Comparison of ENCODE assay signal across 9 mouse cellular contexts in the genomic region with DNA sequence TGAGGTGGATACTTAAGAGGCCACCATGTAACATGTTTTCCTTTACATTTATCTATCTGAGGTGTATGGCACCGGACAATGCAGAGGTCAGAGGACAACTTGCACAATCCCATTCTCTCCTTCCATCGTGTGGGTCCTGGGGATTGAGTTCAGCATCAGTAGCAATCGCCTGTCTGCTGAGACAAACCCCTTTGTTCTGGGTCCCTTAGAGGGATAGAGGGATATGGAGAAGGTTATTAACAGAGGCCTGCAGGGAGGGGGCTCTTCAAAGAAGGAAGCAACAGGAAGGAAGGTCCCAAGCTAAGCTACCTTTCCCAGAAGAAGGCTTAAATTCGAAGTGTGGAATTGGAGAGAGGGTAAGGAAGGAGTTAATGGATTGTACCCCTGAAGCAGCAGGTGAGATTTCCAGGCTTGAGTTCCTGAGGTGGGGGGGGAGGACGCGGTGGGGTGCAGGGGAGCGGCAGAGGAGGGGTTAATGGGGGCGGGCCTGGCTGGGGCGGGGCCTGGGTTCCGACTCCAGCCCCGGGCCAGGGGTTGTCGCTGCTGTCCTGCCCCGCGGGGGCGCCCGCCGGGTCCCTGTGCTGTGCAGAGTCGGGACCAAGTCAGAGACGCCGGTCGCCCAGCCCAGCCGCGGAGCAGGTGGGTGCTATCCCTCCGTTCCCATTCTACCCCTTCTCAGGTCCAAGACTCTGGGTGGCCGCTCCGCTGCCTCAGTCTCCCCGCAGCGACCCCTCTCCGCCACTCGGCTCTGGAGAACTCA. TPM values are rescaled to one million over a fixed set of nuclear protein-coding genes. Genes with fewer than 3 reads are reported as not detected.
DNase-seq lines count a peak whose midpoint lies in the region; ATAC-seq lines count a peak whose summit lies in the region.
"Had no signal": no experiment of that assay in that cellular context is flagged by ENCODE, and none has a peak within 500 bp of the region (broad histone marks: within the 10 kb centered on the region; RNA-seq: fewer than 3 reads in every experiment).

Gpr4 (plus strand) TSS at position 543 of the 760 bp plus-strand sequence.

- H3K9me3 ChIP-seq in forebrain, embryonic 13.5 days (replicated peaks), result peaks cover 4% of the 10 kb centered on the region; the same call in 1 of the 2 replicates
- H3K9me3 ChIP-seq in hindbrain, embryonic 14.5 days (ENCODE audit: control insufficient read depth, low read length), result no peaks in the 10 kb centered on the region
- H3K9me3 ChIP-seq in liver, embryonic 16.5 days (replicated peaks; ENCODE audit: control insufficient read depth, low read length), result no peaks in the 10 kb centered on the region
- H3K9me3 ChIP-seq in neural tube, embryonic 15.5 days (replicated peaks), result no peaks in the 10 kb centered on the region

- H3K36me3 ChIP-seq in forebrain, embryonic 13.5 days (ENCODE audit: poor library complexity, severe bottlenecking), result no peaks in the 10 kb centered on the region
- H3K36me3 ChIP-seq in hindbrain, embryonic 14.5 days (replicated peaks; ENCODE audit: control insufficient read depth, insufficient read depth), result no peaks in the 10 kb centered on the region
- H3K36me3 ChIP-seq in liver, embryonic 16.5 days (ENCODE audit: control insufficient read depth, insufficient read depth), result no peaks in the 10 kb centered on the region
- H3K36me3 ChIP-seq in neural tube, embryonic 15.5 days, result no peaks in the 10 kb centered on the region

- H3K9ac ChIP-seq in forebrain, embryonic 13.5 days, result peak within 1 kb of the TSS; percentile 63
- peak within 1 kb of the TSS; percentile 44 for H3K9ac ChIP-seq in hindbrain, embryonic 14.5 days
- no peak within 1 kb of the TSS; the same call in 1 of the 2 replicates for H3K9ac ChIP-seq in liver, embryonic 16.5 days (ENCODE audit: low read depth, low read length)
- peak within 1 kb of the TSS; percentile 52 for H3K9ac ChIP-seq in neural tube, embryonic 15.5 days (replicated peaks)

- peak; percentile 68 for ATAC-seq in forebrain, embryonic 13.5 days
- peak; percentile 71 for ATAC-seq in hindbrain, embryonic 14.5 days (ENCODE audit: low FRiP score)
- peak; percentile 48; the same call in 1 of the 2 replicates for ATAC-seq in liver, embryonic 16.5 days (ENCODE audit: low read depth)
- ATAC-seq in neural tube, embryonic 15.5 days (ENCODE audit: low FRiP score), result peak; percentile 75
- ATAC-seq in inflammation-experienced regulatory T-cells, adult 6 months, result no peak

- H3K4me3 ChIP-seq in forebrain, embryonic 13.5 days, result peak within 1 kb of the TSS; percentile 47
- peak within 1 kb of the TSS; percentile 40 for H3K4me3 ChIP-seq in hindbrain, embryonic 14.5 days (replicated peaks; ENCODE audit: low read length)
- peak within 1 kb of the TSS; percentile 42 for H3K4me3 ChIP-seq in liver, embryonic 16.5 days (ENCODE audit: low read depth, low read length)
- H3K4me3 ChIP-seq in neural tube, embryonic 15.5 days (replicated peaks), result peak within 1 kb of the TSS; percentile 51

- H3K27me3 ChIP-seq in forebrain, embryonic 13.5 days, result peaks cover 25% of the 10 kb centered on the region
- H3K27me3 ChIP-seq in hindbrain, embryonic 14.5 days (ENCODE audit: control insufficient read depth, insufficient read depth, low read length), result peaks cover 7% of the 10 kb centered on the region; the same call in 1 of the 2 replicates
- peaks cover 32% of the 10 kb centered on the region for H3K27me3 ChIP-seq in liver, embryonic 16.5 days (ENCODE audit: control insufficient read depth, insufficient read depth, low read depth, low read length)
- peaks cover 15% of the 10 kb centered on the region; the same call in 1 of the 2 replicates for H3K27me3 ChIP-seq in neural tube, embryonic 15.5 days (replicated peaks)

- WGBS in forebrain, embryonic 13.5 days, result 1% methylated on average over 29 of the region's 30 CpGs
- 2% methylated on average over 29 of the region's 30 CpGs for WGBS in hindbrain, embryonic 14.5 days
- 5% methylated on average over 22 of the region's 30 CpGs for WGBS in liver, embryonic 16.5 days (ENCODE audit: insufficient replicate concordance)
- WGBS in neural tube, embryonic 15.5 days, result 2% methylated on average over 28 of the region's 30 CpGs

- H3K27ac ChIP-seq in forebrain, embryonic 13.5 days, result no peak within 1 kb of the TSS
- no peak within 1 kb of the TSS for H3K27ac ChIP-seq in hindbrain, embryonic 14.5 days
- H3K27ac ChIP-seq in liver, embryonic 16.5 days (ENCODE audit: low read length), result no peak within 1 kb of the TSS
- no peak within 1 kb of the TSS for H3K27ac ChIP-seq in neural tube, embryonic 15.5 days (replicated peaks)

- DNase-seq in right cerebral cortex, postnatal 4 days, result peak; percentile 42
- DNase-seq in right cerebral cortex, postnatal 10 days (ENCODE audit: low spot score in 2 of 2), result no peak
- DNase-seq in hindbrain, embryonic 14.5 days (ENCODE audit: low spot score), result peak; percentile 27
- DNase-seq in layer of hippocampus, postnatal 36 days, result no peak

- H3K4me2 ChIP-seq in forebrain, embryonic 13.5 days, result peak within 1 kb of the TSS; percentile 79
- H3K4me2 ChIP-seq in hindbrain, embryonic 14.5 days (replicated peaks), result peak within 1 kb of the TSS; percentile 69
- peak within 1 kb of the TSS; percentile 52 for H3K4me2 ChIP-seq in liver, embryonic 16.5 days (ENCODE audit: low read depth, low read length)
- peak within 1 kb of the TSS; percentile 91 for H3K4me2 ChIP-seq in neural tube, embryonic 15.5 days

- H3K4me1 ChIP-seq in forebrain, embryonic 13.5 days, result peaks cover 9% of the 10 kb centered on the region
- 0 out of 2 replicates have a peak, but pooled peaks cover 3% of the 10 kb centered on the region for H3K4me1 ChIP-seq in hindbrain, embryonic 14.5 days (replicated peaks; ENCODE audit: control insufficient read depth, insufficient read depth, low read length)
- H3K4me1 ChIP-seq in liver, embryonic 16.5 days (ENCODE audit: control insufficient read depth, low read depth, low read length), result no peaks in the 10 kb centered on the region
- peaks cover 13% of the 10 kb centered on the region for H3K4me1 ChIP-seq in neural tube, embryonic 15.5 days

RNA-seq across cellular contexts. Expression of gene Gpr4, which starts in this region (rescaled TPM):
- polyA plus RNA-seq in forebrain, embryonic 13.5 days (2015; fragmentation: Nextera tagmentation; extraction: Ambion mirVana), result 1.2 and 1.3 TPM in 2 replicates
- polyA plus RNA-seq in hindbrain, embryonic 14.5 days (2014; fragmentation: Nextera tagmentation; extraction: Ambion mirVana), result 3.1 and 3.2 TPM in 2 replicates
- polyA plus RNA-seq in liver, embryonic 16.5 days (2015; fragmentation: Nextera tagmentation; extraction: Ambion mirVana), result 0.49 and 0.60 TPM in 2 replicates
- 3.1 and 3.3 TPM in 2 replicates for polyA plus RNA-seq in neural tube, embryonic 15.5 days (2015; fragmentation: Nextera tagmentation; extraction: Ambion mirVana)
- under 1 TPM in 1 of 3 experiments, not detected in 2; 0.13 TPM for polyA plus RNA-seq in inflammation-experienced regulatory T-cells, adult 6 months (2017; shearing (Covaris generic))
- total RNA-seq in layer of hippocampus, postnatal 36 days (2021), result 1 to 10 TPM; 2.4 to 2.5 TPM
- total RNA-seq: neutrophil, adult 5-6 weeks had no signal

Comparison
In these comparisons a context has a peak if more than half of its experiments do, and no peak if none do; other contexts are left out.
1. DNase-seq: peak in right cerebral cortex, postnatal 4 days (single experiment) and hindbrain, embryonic 14.5 days (single experiment); none in right cerebral cortex, postnatal 10 days (0 of 2) and layer of hippocampus, postnatal 36 days (0 of 2).
2. Peak in ATAC-seq, H3K4me3 ChIP-seq and H3K4me2 ChIP-seq in liver, embryonic 16.5 days; RNA of the gene not detected or under 1 TPM.
3. Peak in every context shown above with its lines, with median percentiles within 50 percentile points of each other: H3K4me2 ChIP-seq and H3K4me3 ChIP-seq.